Mouse (Mus musculus) G1E (cell line): ENCODE results near the gene Gm21317. TPM values are rescaled to one million over a fixed set of nuclear protein-coding genes. Genes with fewer than 3 reads are reported as not detected.
"Not testable (repeated sequence)": the region's sequence is repeated elsewhere in the genome, so short reads cannot be mapped to it uniquely, and the experiment has no call there.

ENCODE experiments used
- ATAC-seq: 2 replicates; pipeline ENCODE4 v1.8.0; 2016; ENCODE audit warnings: mild to moderate bottlenecking; ENCODE audit not compliant: insufficient number of reproducible peaks, poor library complexity, low FRiP score, severe bottlenecking; ENCODE audit errors: extremely low read depth
- DNase-seq: peaks from one replicate; pipeline ENCODE4 v3.0.0; 2012; ENCODE audit warnings: low spot score
- H3K27me3 ChIP-seq: 2 replicates; pipeline ENCODE4 v1.6.1; 2012; ENCODE audit warnings: mild to moderate bottlenecking, low read length, inconsistent platforms; ENCODE audit not compliant: insufficient read depth
- H3K36me3 ChIP-seq: replicated peaks from 2 replicates; pipeline ENCODE3; 2012; ENCODE audit warnings: mild to moderate bottlenecking, inconsistent platforms
- H3K4me1 ChIP-seq: 2 replicates; pipeline ENCODE4 v1.6.1; 2012; ENCODE audit warnings: low read depth, low read length, inconsistent platforms, mixed read lengths; ENCODE audit not compliant: insufficient read depth
- H3K4me3 ChIP-seq: 2 replicates; pipeline ENCODE4 v1.5.1; 2012; ENCODE audit warnings: low read depth, mild to moderate bottlenecking, inconsistent platforms, low read length, moderate library complexity, mixed read lengths
- H3K9me3 ChIP-seq: replicated peaks from 2 replicates; pipeline ENCODE4 v1.6.1; 2012; ENCODE audit warnings: inconsistent platforms
- polyA plus RNA-seq: library from polyadenylated mRNA; stranded (reverse); fragments of >175 nt; gene quantifications from 2 replicates; pipeline ENCODE4 v1.2.3, GENCODE M21; 2012
- total RNA-seq, 2 experiments: library from RNA; stranded (forward) in 1 of 2; stranded (reverse) in 1 of 2; fragments of 200-1000 nt in 1 of 2; fragments of >200 nt in 1 of 2; fragmentation: Nextera tagmentation in 1 of 2; gene quantifications; 2 replicates each; pipeline ENCODE4 v1.2.3; 2014 to 2017

Gene Gm21317
- total RNA-seq (2014; fragmentation: Nextera tagmentation): not detected in 2 replicates
- total RNA-seq (2017): not detected in 2 replicates
- not detected in 2 replicates for polyA plus RNA-seq

GRCm38 (mm10) chrY:82224927-82225326 lies at the start of gene Gm21317:
Gene Gm21317, plus strand, starts transcription at chrY:82225227.
- not testable (repeated sequence) for DNase-seq, H3K27me3 ChIP-seq, ATAC-seq

More at GRCm38 (mm10) chrY:82224927-82225326, at the start of gene Gm21317:
- not testable (repeated sequence) for H3K9me3 ChIP-seq, H3K4me3 ChIP-seq, H3K36me3 ChIP-seq, H3K4me1 ChIP-seq
